Mouse (Mus musculus) midbrain, embryonic 11.5 days (tissue): ENCODE measurements at regions not wholly inside any gene's neighbourhood (a gene's known extent, or its start where the extent isn't known, plus 50 kb on each side); places are given as distances from the start of the nearest gene placed in this dataset.

Source experiments
- ATAC-seq: fragments of 200-750 bp; cut with Nextera tagmentation; 2 replicates; pipeline ENCODE4 v1.8.0; 2017; ENCODE audit warnings: moderate TSS enrichment, moderate library complexity; ENCODE audit not compliant: low FRiP score
- DNase-seq: peaks from one replicate; pipeline ENCODE4 v3.0.0; 2015; ENCODE audit warnings: low spot score; ENCODE audit errors: missing footprints
- H3K27ac ChIP-seq: fragments of 300-500 bp; sonication (generic); 2 replicates; pipeline ENCODE4 v1.5.1; 2014; ENCODE audit warnings: low read depth, low read length
- H3K27me3 ChIP-seq: fragments of 300-500 bp; sonication (generic); 2 replicates; pipeline ENCODE4 v1.6.1; 2014; ENCODE audit warnings: mild to moderate bottlenecking, low read length, moderate library complexity, mixed read lengths; ENCODE audit not compliant: control insufficient read depth, insufficient read depth
- H3K36me3 ChIP-seq: fragments of 300-500 bp; sonication (generic); 2 replicates; pipeline ENCODE4 v1.6.1; 2014; ENCODE audit warnings: mild to moderate bottlenecking, low read length, moderate library complexity, mixed read lengths; ENCODE audit not compliant: control insufficient read depth, insufficient read depth
- H3K4me1 ChIP-seq: fragments of 300-500 bp; sonication (generic); 2 replicates; pipeline ENCODE4 v1.6.1; 2014; ENCODE audit warnings: low read length; ENCODE audit not compliant: control insufficient read depth, insufficient read depth
- H3K4me2 ChIP-seq: fragments of 300-500 bp; sonication (generic); 2 replicates; pipeline ENCODE4 v1.6.1; 2014; ENCODE audit warnings: mild to moderate bottlenecking, moderate library complexity
- H3K4me3 ChIP-seq: fragments of 300-500 bp; sonication (generic); 2 replicates; pipeline ENCODE4 v1.5.1; 2014; ENCODE audit warnings: low read depth, low read length
- H3K9ac ChIP-seq: fragments of 300-500 bp; sonication (generic); 2 replicates; pipeline ENCODE4 v1.6.1; 2014; ENCODE audit warnings: low read length
- H3K9me3 ChIP-seq: fragments of 300-500 bp; sonication (generic); 2 replicates; pipeline ENCODE4 v1.6.1; 2016; ENCODE audit warnings: low read length; ENCODE audit not compliant: control insufficient read depth
- WGBS: fragments of 180-500 bp; shearing (Covaris S2); extraction: QIAGEN DNeasy Blood & Tissue Kit; methylation state at CpG from one replicate; pipeline ENCODE4 v1.1.7; 2014; 5-methylcytosine and 5-hydroxymethylcytosine counted together

DNA sequence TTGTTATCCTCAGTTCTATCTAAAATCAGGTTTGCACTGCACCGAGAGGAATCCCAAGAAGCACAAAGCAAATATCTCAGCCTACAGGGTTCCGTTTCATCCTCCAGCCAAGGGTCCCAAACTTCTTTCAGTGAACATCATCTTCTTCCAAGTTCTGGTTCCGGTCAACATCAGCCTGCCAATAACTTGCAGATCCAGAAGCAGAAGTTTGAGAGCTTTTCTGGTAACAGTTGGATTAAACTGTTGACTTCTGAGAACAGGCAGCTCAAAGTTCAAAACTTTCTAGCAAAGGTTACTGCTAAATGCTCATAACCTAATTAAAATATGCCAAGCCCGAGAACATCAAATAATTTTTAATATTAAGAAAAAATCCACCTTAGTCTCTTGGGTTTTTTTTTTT lies 237.0 kb upstream of the Gm37988 start:
- no peak overlapping the region for H3K4me3 ChIP-seq
- 82% methylated on average over 4 of the region's 4 CpGs for WGBS
- no peak overlapping the region for H3K27ac ChIP-seq
- no peaks in the 10 kb centered on the region for H3K9me3 ChIP-seq
- no peak overlapping the region; the same call in 1 of the 2 replicates for H3K4me2 ChIP-seq
- H3K9ac ChIP-seq, result no peak overlapping the region
- H3K4me1 ChIP-seq, result 0 out of 2 replicates have a peak, but pooled peaks cover 4% of the 10 kb centered on the region
- ATAC-seq (no peak), DNase-seq (peak; percentile 84)
- no peaks in the 10 kb centered on the region for H3K27me3 ChIP-seq
- H3K36me3 ChIP-seq, result no peaks in the 10 kb centered on the region

DNA sequence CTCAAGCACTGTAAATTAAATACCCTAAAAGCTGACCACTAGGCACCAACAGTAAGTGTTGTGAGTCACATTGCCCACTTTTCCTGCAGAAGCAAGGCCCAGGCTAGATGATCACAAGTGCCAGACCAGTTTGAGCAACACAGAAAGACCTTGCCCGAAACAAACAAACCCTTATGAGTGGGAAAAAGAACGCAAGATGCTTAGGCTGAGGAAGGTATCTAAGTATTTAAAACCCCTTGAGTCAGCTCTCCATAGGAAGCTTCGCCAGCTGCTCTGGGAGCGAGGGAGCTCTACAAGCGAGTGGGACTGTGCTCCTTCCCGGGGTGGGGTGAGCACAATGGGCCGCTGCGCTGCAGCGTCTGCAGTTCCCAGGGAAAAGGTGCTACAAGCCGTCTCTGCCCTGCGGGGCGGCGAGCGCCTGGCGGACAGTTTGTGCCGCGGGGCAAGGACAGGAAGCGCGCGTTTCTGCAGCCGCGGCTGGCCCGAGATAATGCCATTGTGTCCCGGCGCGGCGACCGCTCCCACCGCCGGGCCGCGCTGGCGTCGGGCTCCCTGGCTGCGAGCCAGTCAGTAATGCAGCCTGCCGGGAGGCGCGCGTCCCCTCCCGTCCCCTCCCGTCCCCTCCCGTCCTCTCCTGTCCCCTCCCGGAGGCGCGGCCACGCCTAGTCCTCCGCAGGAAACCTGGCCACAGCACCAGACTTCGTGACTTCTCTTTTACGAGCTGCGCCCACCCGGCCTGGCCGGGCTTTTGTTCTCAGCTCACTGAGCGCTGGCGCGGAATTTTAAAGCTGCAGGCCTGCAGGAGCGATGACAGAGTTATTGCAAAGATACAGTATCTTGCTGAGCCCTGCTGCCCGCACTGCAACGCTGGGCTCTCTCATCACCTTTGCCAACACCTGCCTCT lies 236.1 kb upstream of the Gm37988 start:
- Histone ChIP-seq H3K9ac (peak overlapping the region; percentile 94), H3K27me3 (no peaks in the 10 kb centered on the region), H3K4me1 (0 out of 2 replicates have a peak, but pooled peaks cover 4% of the 10 kb centered on the region), H3K36me3 (no peaks in the 10 kb centered on the region), H3K9me3 (no peaks in the 10 kb centered on the region), H3K27ac (peak overlapping the region; percentile 82), H3K4me3 (peak overlapping the region; percentile 49), H3K4me2 (peak overlapping the region; percentile 76)
- peak; percentile 97 for ATAC-seq
- under 1% methylated on average over 52 of the region's 58 CpGs for WGBS
- DNase-seq, result peak; percentile 97

DNA sequence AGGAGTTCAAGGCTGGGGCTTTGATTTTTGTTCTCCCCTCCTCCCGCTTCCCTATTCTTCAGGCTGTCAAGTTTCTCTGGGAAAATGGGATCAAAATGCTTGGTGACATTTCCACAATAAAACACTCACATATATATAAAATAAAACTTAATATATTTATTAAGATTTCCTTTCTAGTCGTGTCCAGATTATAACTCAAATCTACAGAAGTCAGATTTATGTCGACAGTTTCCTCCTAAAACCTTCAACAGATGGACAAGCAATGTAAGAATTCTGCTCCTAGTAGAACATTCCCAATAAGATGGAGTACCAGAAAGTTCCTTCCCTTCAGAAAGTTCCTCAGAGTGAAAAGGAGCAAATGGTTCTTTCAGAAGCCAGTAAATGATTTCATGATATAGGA lies 235.4 kb upstream of the Gm37988 start:
- ATAC-seq, result no peak
- Histone ChIP-seq H3K9me3 (no peaks in the 10 kb centered on the region), H3K27ac (no peak overlapping the region; the same call in 1 of the 2 replicates), H3K27me3 (no peaks in the 10 kb centered on the region), H3K4me3 (no peak overlapping the region), H3K4me2 (peak overlapping the region; percentile 76), H3K36me3 (no peaks in the 10 kb centered on the region), H3K4me1 (0 out of 2 replicates have a peak, but pooled peaks cover 4% of the 10 kb centered on the region), H3K9ac (peak overlapping the region; percentile 94; the same call in 1 of the 2 replicates)
- DNase-seq, result peak; percentile 83
- WGBS, result 39% methylated on average over 3 of the region's 3 CpGs

DNA sequence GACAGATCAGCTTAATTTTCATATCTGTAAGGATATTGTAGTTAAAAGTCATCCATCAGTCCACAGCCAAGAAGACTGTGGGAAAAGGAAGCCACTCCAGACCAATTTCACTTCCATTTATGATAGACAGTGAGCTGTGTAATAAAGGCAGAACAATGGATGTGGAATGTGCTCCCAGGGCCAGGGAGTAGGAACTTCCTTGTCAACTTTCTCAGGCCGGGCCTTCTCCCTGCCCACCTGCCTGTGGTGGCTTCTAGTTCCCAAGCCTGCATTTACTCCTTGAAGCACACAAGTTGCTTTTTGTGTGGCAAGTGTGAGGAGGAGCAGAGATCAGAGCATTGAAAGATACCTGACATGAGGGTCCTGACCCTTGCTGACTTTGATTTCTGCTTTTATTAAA lies 233.6 kb upstream of the Gm37988 start:
- WGBS, result 42% methylated on average over 1 of the region's 1 CpGs
- Histone ChIP-seq H3K36me3 (no peaks in the 10 kb centered on the region), H3K9me3 (no peaks in the 10 kb centered on the region)

DNA sequence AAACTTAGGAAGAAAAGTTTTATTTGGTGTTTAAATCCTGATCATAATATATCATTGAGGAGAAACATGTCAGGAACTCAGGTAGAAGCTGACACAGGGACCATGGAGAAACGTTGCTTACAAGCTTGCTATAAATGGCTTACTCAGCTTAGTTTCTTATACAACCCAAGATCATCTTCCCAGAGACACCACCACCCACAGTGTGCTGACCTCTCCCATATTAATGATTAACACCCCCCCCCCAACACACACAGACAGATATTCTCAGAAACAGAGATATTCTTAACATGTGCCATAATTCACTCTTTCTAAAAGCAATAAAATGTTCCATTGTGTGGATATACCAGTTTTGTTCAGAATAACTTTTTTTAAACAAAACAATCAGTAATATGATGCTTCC lies 230.7 kb upstream of the Gm37988 start:
- Histone ChIP-seq H3K36me3 (no peaks in the 10 kb centered on the region), H3K9ac (no peak overlapping the region), H3K4me3 (no peak overlapping the region), H3K27me3 (no peaks in the 10 kb centered on the region), H3K4me2 (no peak overlapping the region), H3K27ac (no peak overlapping the region), H3K4me1 (no peaks in the 10 kb centered on the region), H3K9me3 (no peaks in the 10 kb centered on the region)
- WGBS, result 59% methylated on average over 1 of the region's 1 CpGs
- DNase-seq, result no peak
- ATAC-seq, result no peak

More for the DNA sequence above, 233.6 kb upstream of the Gm37988 start:
- H3K27ac ChIP-seq, result no peak overlapping the region
- DNase-seq, result no peak
- 0 out of 2 replicates have a peak, but pooled peaks cover 4% of the 10 kb centered on the region for H3K4me1 ChIP-seq
- ATAC-seq, result no peak
- H3K4me3 ChIP-seq, result no peak overlapping the region
- no peak overlapping the region for H3K9ac ChIP-seq
- H3K4me2 ChIP-seq, result no peak overlapping the region
- no peaks in the 10 kb centered on the region for H3K27me3 ChIP-seq

DNA sequence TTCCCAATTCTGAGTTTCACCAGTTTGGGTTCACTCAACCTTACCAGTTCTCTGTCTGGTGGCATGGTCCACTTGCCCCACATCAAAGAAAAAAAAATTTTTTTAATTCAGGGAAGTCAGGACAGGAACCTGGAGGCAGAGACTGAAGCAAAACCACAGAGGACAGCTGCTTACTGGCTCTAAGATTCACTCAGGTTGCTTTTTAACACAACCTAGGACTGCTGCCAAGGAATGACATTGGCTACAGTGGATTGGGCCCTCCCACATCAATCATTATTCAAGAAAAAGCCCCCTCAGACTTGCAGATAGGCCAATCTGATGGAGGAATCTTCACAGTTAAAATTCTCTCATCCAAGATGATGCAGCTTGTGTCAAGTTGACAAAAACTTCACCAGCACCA lies 225.2 kb upstream of the Gm37988 start:
- H3K27ac ChIP-seq, result no peak overlapping the region
- no peak overlapping the region for H3K4me2 ChIP-seq
- no peak for ATAC-seq
- H3K27me3 ChIP-seq, result no peaks in the 10 kb centered on the region
- H3K9ac ChIP-seq, result no peak overlapping the region
- no peaks in the 10 kb centered on the region for H3K36me3 ChIP-seq
- H3K9me3 ChIP-seq, result no peaks in the 10 kb centered on the region
- DNase-seq, result no peak
- no peak overlapping the region for H3K4me3 ChIP-seq
- no peaks in the 10 kb centered on the region for H3K4me1 ChIP-seq

DNA sequence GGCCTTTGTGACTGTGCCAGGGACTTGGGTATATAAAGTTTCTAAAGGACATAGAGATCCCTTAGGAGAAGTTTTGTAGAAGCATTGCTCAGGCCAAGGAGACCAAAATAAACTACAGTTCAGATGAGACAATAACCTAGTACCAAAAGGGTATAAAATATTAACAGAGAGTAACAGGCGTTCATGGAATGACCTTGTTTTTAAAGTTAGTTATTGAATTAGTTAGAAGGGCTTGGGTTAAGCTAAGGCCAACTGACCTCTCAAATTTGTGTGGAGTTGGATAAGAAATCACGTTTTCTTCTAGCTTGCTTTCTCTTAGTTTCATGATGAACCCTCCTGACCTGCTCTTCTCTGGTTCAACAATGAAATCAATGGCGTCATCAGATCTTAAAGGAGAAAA lies 209.8 kb upstream of the Gm37988 start:
- no peaks in the 10 kb centered on the region for H3K27me3 ChIP-seq
- H3K9me3 ChIP-seq, result no peaks in the 10 kb centered on the region
- H3K4me3 ChIP-seq, result no peak overlapping the region
- no peak overlapping the region for H3K4me2 ChIP-seq
- WGBS, result 86% methylated on average over 3 of the region's 3 CpGs
- DNase-seq (no peak), ATAC-seq (no peak)
- H3K27ac ChIP-seq, result no peak overlapping the region
- H3K36me3 ChIP-seq, result no peaks in the 10 kb centered on the region
- no peaks in the 10 kb centered on the region for H3K4me1 ChIP-seq
- no peak overlapping the region for H3K9ac ChIP-seq

DNA sequence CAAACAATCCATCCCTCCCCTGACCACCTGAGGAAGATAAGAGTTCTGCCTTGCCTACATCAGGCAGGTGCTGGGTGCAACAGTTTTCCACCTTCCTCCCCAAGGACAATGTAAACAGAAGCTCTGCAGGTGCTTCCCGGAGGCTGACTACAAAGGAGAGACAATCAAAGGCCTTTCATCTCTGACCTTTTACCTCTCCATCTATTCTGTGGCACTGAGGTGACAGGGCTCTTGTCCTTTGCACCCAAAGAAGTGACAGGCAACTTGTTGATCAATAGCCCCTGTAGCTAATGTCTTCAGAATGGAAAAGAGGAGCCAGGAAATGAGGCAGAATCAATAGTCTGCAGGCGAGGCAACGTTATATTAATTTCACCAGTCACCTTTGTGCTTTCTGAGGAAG lies 209.3 kb upstream of the Gm37988 start:
- WGBS, result 80% methylated on average over 3 of the region's 3 CpGs
- DNase-seq, result no peak
- Histone ChIP-seq H3K4me3 (no peak overlapping the region), H3K36me3 (no peaks in the 10 kb centered on the region), H3K4me1 (no peaks in the 10 kb centered on the region), H3K27me3 (no peaks in the 10 kb centered on the region), H3K9ac (no peak overlapping the region), H3K9me3 (no peaks in the 10 kb centered on the region), H3K27ac (no peak overlapping the region), H3K4me2 (no peak overlapping the region)
- ATAC-seq, result no peak

DNA sequence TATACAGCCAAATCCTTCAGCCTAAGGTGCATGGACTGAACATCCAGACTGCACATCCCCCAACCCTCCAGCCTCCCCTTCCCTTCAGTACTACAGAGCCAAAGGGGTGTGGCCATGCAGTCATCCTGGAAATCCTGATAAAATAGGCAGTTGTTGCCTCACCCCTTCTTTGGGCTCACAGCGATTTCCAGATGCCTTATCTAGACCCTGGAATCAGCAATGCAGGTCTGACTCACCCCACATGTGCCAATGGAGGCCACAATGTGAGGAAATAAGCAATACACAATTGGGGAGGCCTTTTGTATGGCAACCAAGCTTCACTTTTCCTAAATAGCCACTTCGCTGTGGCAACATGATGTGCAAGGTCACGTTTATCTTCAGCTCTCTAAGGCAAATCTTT lies 205.3 kb upstream of the Gm37988 start:
- Histone ChIP-seq H3K9me3 (no peaks in the 10 kb centered on the region), H3K27ac (no peak overlapping the region), H3K4me3 (no peak overlapping the region), H3K27me3 (no peaks in the 10 kb centered on the region), H3K9ac (no peak overlapping the region), H3K36me3 (no peaks in the 10 kb centered on the region), H3K4me1 (no peaks in the 10 kb centered on the region), H3K4me2 (no peak overlapping the region)
- DNase-seq (no peak), ATAC-seq (no peak)
- 82% methylated on average over 3 of the region's 3 CpGs for WGBS
